Mouse (Mus musculus): ENCODE data around the gene Cpeb1.

Gene Cpeb1

GRCm38 (mm10) chr7:81326043-81326442 lies 129.2 kb downstream of the Cpeb1 start:
- DNase-seq: no peak

- DNase-seq: no peak
Measured at GRCm38 (mm10) chr7:81321776-81322175, 133.5 kb downstream of the Cpeb1 start.

- DNase-seq: no peak
Measured at GRCm38 (mm10) chr7:81319749-81320148, 135.5 kb downstream of the Cpeb1 start.

GRCm38 (mm10) chr7:81315583-81315982 lies 139.7 kb downstream of the Cpeb1 start:
- no peak for DNase-seq

- no peak for DNase-seq
Measured at GRCm38 (mm10) chr7:81311581-81311980, 143.7 kb downstream of the Cpeb1 start.

- no peak for DNase-seq
Measured at GRCm38 (mm10) chr7:81311130-81311529, 144.1 kb downstream of the Cpeb1 start.

GRCm38 (mm10) chr7:81309247-81309646 lies 146.0 kb downstream of the Cpeb1 start:
- DNase-seq: no peak

- no peak for DNase-seq
Measured at GRCm38 (mm10) chr7:81307735-81308134, 147.5 kb downstream of the Cpeb1 start.

GRCm38 (mm10) chr7:81304675-81305074 lies 150.6 kb downstream of the Cpeb1 start:
- no peak for DNase-seq

GRCm38 (mm10) chr7:81304100-81304499 lies 151.2 kb downstream of the Cpeb1 start:
- no peak for DNase-seq

GRCm38 (mm10) chr7:81303682-81304081 lies 151.6 kb downstream of the Cpeb1 start:
- no peak for DNase-seq

- no peak for DNase-seq
Measured at GRCm38 (mm10) chr7:81301323-81301722, 153.9 kb downstream of the Cpeb1 start.

GRCm38 (mm10) chr7:81298206-81298605 lies 157.1 kb downstream of the Cpeb1 start:
- DNase-seq: no peak

All from cerebellum, postnatal 36 days (tissue).